Mouse (Mus musculus) stomach, embryonic 15.5 days (tissue): ENCODE measurements around the gene Gm49361. TPM values are rescaled to one million over a fixed set of nuclear protein-coding genes. Genes with fewer than 3 reads are reported as not detected.
A peak's percentile ranks its signal among the peaks of the same experiment; 100 is the strongest.

Experiments used
- ATAC-seq: fragments of 200-750 bp; cut with Nextera tagmentation; 2 replicates; pipeline ENCODE4 v1.8.0; 2017; ENCODE audit warnings: low read depth, moderate number of reproducible peaks, moderate TSS enrichment; ENCODE audit not compliant: insufficient read depth, low FRiP score
- H3K27ac ChIP-seq: fragments of 300-500 bp; sonication (generic); 2 replicates; pipeline ENCODE4 v1.5.1; 2015; ENCODE audit warnings: mild to moderate bottlenecking, inconsistent platforms
- H3K27me3 ChIP-seq: fragments of 300-500 bp; sonication (generic); replicated peaks from 2 replicates; pipeline ENCODE4 v1.6.1; 2015; ENCODE audit warnings: inconsistent platforms
- H3K36me3 ChIP-seq: fragments of 300-500 bp; sonication (generic); 2 replicates; pipeline ENCODE4 v1.6.1; 2015; ENCODE audit warnings: inconsistent platforms
- H3K4me1 ChIP-seq: fragments of 300-500 bp; sonication (generic); 2 replicates; pipeline ENCODE4 v1.6.1; 2015; ENCODE audit warnings: inconsistent platforms
- H3K4me2 ChIP-seq: fragments of 300-500 bp; sonication (generic); 2 replicates; pipeline ENCODE4 v1.6.1; 2015; ENCODE audit warnings: mild to moderate bottlenecking, inconsistent platforms
- H3K4me3 ChIP-seq: fragments of 300-500 bp; sonication (generic); replicated peaks from 2 replicates; pipeline ENCODE4 v1.5.1; 2015; ENCODE audit warnings: inconsistent platforms
- H3K9ac ChIP-seq: fragments of 300-500 bp; sonication (generic); 2 replicates; pipeline ENCODE4 v1.6.1; 2015; ENCODE audit warnings: inconsistent platforms
- H3K9me3 ChIP-seq: fragments of 300-500 bp; sonication (generic); 2 replicates; pipeline ENCODE4 v1.6.1; 2016; ENCODE audit warnings: inconsistent platforms
- WGBS: fragments of 180-500 bp; shearing (Covaris S2); methylation state at CpG from one replicate; pipeline ENCODE4 v1.1.7; 2015; 5-methylcytosine and 5-hydroxymethylcytosine counted together
- polyA plus RNA-seq: library from polyadenylated mRNA; unstranded; fragments of >200 nt; fragmentation: Nextera tagmentation; extraction: Ambion mirVana; gene quantifications from 2 replicates; pipeline ENCODE4 v1.2.1, GENCODE M21; 2015

Gm49361 gene
- polyA plus RNA-seq, 1 experiment from 2014 or later: not detected

DNA sequence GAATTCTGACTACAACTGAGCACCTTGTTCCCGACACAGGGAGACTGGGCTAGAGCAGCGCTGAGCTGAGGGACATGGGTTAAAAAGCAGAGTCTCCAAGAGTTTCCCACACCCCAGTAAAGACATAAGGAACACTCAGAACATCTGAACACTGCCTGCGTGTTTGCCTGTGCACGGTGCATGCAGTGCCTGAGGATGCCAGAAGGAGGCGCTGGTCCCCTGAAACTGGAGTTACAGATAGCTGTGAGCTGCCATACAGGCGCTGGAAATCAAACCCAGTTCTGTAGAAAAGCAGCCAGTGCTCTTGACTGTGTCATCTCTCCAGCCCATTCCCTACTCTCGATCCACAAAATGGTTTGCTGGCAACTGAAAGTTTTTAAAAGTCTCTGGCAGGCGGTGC, 19.7 kb downstream of the Gm49361 start:
- no peak overlapping the region for H3K4me3 ChIP-seq
- peaks cover 5% of the 10 kb centered on the region; the same call in 1 of the 2 replicates for H3K36me3 ChIP-seq
- ATAC-seq: no peak
- H3K9ac ChIP-seq: no peak overlapping the region
- no peak overlapping the region for H3K4me2 ChIP-seq
- H3K27me3 ChIP-seq: no peaks in the 10 kb centered on the region
- no peak overlapping the region for H3K27ac ChIP-seq
- H3K9me3 ChIP-seq: no peaks in the 10 kb centered on the region
- peaks cover 22% of the 10 kb centered on the region for H3K4me1 ChIP-seq
- 79% methylated on average over 8 of the region's 8 CpGs for WGBS

DNA sequence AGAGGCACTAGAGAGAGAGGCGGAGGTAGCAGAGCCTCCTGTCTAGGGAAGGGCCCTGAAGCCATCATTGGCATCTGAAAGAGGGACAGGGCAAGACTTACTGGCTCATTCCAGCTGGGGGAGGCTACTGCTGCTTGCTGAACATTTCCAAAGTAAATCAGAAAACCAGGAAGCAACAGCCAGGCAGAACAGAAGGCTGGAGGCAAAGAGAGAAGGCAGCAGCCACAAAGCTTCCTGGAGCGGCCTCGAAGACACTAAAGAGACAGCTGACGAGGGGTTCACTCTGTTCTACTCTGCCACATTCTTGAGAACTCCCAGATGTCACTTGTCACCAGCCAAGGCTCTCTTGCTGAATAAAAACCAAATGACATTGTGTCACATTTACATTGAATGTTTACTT, 21.4 kb downstream of the Gm49361 start:
- Histone ChIP-seq H3K27ac (no peak overlapping the region), H3K9ac (no peak overlapping the region), H3K9me3 (no peaks in the 10 kb centered on the region), H3K4me3 (no peak overlapping the region), H3K27me3 (no peaks in the 10 kb centered on the region), H3K4me2 (no peak overlapping the region), H3K4me1 (peaks cover 5% of the 10 kb centered on the region), H3K36me3 (0 out of 2 replicates have a peak, but pooled peaks cover 4% of the 10 kb centered on the region)
- ATAC-seq: no peak
- WGBS: 74% methylated on average over 4 of the region's 4 CpGs

DNA sequence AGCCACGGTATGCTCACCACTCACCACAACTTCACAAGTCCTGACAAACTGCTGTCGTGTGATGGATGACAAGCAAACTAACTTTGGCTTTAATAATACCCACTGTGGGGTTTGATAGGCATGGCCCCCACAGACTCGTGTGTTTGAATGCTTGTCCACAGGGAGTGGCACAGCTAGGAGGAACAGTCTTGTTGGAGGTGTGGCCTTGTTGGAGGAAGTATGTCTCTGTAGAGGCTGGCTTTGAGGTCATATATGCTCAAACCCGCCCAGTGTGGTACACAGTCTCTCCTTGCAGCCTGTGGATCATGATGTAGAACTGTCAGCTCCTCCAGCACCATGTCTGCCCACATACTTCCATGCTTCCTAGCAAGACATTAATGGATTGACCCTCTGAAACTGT, 27.7 kb downstream of the Gm49361 start:
- no peaks in the 10 kb centered on the region for H3K4me1 ChIP-seq
- WGBS: 73% methylated on average over 4 of the region's 4 CpGs
- no peak overlapping the region for H3K27ac ChIP-seq
- H3K36me3 ChIP-seq: no peaks in the 10 kb centered on the region
- H3K9me3 ChIP-seq: no peaks in the 10 kb centered on the region
- no peak overlapping the region for H3K4me2 ChIP-seq
- H3K27me3 ChIP-seq: no peaks in the 10 kb centered on the region
- ATAC-seq: no peak
- no peak overlapping the region for H3K9ac ChIP-seq
- H3K4me3 ChIP-seq: no peak overlapping the region

DNA sequence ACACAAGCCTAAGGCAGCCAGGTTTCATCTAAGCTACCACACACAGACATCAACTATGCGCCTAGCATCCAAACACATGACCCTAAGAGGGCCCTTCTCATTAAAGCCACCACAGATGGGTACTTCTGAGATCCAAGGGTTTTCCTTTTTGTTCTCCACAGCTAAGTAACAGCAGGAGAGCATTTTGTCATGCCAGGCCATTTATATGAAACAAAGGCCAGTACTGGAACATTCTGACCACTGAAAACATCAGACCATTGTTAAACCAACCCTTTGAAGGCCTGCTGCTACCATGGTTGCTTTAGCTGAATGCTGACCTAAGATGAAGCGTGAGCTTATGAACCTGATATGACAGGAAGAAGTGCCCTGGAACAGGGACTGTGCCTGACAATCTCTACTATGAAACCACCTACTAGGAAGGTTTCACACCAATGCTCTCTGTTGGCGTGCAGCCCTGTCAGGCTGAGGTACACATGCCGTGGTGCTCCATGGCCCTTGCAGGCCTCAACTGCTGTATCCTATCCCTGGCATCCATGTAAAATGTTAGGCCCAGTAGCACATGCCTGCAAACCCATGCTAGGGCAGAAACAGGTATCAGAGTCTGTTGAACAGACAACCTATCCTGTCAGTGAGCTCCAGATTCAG, 29.2 kb downstream of the Gm49361 start:
- no peak overlapping the region for H3K4me3 ChIP-seq
- H3K27me3 ChIP-seq: no peaks in the 10 kb centered on the region
- no peak overlapping the region for H3K4me2 ChIP-seq
- H3K36me3 ChIP-seq: no peaks in the 10 kb centered on the region
- H3K4me1 ChIP-seq: no peaks in the 10 kb centered on the region
- WGBS: 90% methylated on average over 4 of the region's 4 CpGs
- no peak overlapping the region for H3K9ac ChIP-seq
- ATAC-seq: no peak
- no peaks in the 10 kb centered on the region for H3K9me3 ChIP-seq
- no peak overlapping the region for H3K27ac ChIP-seq

DNA sequence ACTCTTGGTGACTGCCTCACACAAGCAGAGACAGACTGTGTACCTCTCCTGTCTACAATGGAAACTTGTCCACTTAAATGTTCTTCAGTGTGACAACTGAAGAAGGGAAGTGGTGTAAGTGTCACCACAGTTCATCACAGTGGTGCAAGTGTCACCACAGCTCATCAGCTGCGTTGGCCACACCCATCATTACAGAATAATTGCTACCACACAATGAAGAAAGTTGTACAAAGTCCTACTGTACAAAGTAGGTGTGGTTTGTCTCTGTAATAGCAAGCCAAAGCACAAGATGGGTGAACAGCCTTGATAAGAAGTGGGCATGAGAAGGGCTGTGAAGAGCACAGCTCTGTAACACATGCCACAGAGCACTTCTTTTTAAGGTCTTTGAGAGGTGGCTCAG, 33.0 kb downstream of the Gm49361 start:
- 84% methylated on average over 1 of the region's 1 CpGs for WGBS

DNA sequence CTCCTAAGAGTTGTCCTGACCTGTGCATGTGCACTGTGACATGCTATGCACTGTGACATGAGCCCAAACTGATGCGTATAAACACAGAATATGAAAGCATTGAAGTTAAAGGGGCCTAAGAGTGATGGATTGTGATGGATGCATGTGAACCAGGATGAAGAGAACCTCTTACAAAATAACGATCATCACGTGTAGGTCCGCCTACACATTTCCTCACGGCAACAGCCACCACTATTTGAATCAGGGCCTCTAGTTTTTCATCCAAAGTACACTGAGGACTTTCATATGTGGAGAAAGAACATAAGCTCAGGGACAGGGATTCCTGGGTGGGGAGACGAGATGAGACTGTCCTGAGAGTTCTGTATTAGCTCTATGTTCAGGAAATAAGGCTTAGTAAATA, 34.8 kb downstream of the Gm49361 start:
- no peaks in the 10 kb centered on the region for H3K9me3 ChIP-seq
- ATAC-seq: no peak
- H3K4me2 ChIP-seq: no peak overlapping the region
- H3K36me3 ChIP-seq: no peaks in the 10 kb centered on the region
- no peak overlapping the region for H3K27ac ChIP-seq
- WGBS: 74% methylated on average over 6 of the region's 6 CpGs
- no peaks in the 10 kb centered on the region for H3K27me3 ChIP-seq
- H3K4me3 ChIP-seq: no peak overlapping the region
- peaks cover 16% of the 10 kb centered on the region for H3K4me1 ChIP-seq
- no peak overlapping the region for H3K9ac ChIP-seq

More for the DNA sequence above, 33.0 kb downstream of the Gm49361 start:
- Histone ChIP-seq H3K27me3 (no peaks in the 10 kb centered on the region), H3K9me3 (no peaks in the 10 kb centered on the region), H3K36me3 (no peaks in the 10 kb centered on the region), H3K4me3 (no peak overlapping the region), H3K4me2 (no peak overlapping the region), H3K4me1 (peaks cover 9% of the 10 kb centered on the region; the same call in 1 of the 2 replicates), H3K27ac (no peak overlapping the region), H3K9ac (no peak overlapping the region)
- 0 out of 2 replicates have a peak, but pooled peaks have one; percentile 7 for ATAC-seq

DNA sequence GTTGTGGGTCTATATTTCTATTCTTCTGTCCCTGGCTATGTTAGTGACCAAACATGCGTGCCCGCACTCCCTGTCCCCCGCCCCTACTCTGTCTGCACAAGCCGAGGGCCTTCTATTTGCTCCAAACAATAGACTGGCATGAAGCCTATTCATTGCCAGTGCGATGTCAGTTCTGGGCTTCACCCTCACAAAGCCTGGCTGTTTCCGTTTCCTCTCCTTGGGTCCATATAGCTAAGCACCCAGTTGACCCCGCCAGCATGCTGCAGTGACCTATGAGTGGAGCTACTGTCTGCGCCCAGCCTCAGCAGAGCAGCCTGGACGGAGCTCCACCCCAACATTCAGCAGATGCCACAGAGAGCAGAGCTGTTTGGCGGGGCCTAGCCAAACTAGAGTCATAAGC, 36.7 kb downstream of the Gm49361 start:
- H3K27me3 ChIP-seq: no peaks in the 10 kb centered on the region
- H3K4me3 ChIP-seq: no peak overlapping the region
- peaks cover 16% of the 10 kb centered on the region for H3K4me1 ChIP-seq
- WGBS: 58% methylated on average over 10 of the region's 10 CpGs
- H3K4me2 ChIP-seq: no peak overlapping the region
- peak overlapping the region; percentile 36; the same call in 1 of the 2 replicates for H3K27ac ChIP-seq
- ATAC-seq: no peak
- no peak overlapping the region for H3K9ac ChIP-seq
- H3K9me3 ChIP-seq: no peaks in the 10 kb centered on the region
- H3K36me3 ChIP-seq: peaks cover 7% of the 10 kb centered on the region; the same call in 1 of the 2 replicates

DNA sequence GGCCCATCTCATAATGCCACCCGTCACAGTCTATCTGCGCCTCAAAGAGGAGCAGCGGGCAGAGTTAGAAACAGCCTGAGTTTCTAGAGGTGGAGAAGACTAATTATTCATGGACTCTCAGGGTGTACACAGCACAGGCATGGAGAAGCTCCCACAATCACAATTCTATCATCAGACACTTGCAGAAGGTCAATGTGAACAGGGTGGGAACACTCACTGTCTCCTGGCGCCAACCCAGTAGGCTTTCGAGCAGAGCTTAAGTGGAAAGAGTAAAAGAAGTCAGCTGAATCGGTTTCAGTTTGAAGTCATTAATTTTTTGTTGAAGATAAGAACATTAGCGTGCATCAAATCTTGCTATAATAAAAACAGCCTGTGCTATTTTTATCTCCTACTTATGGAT, 37.3 kb downstream of the Gm49361 start:
- Histone ChIP-seq H3K36me3 (peaks cover 7% of the 10 kb centered on the region; the same call in 1 of the 2 replicates), H3K27me3 (no peaks in the 10 kb centered on the region), H3K4me1 (peaks cover 16% of the 10 kb centered on the region), H3K4me3 (no peak overlapping the region), H3K27ac (peak overlapping the region; percentile 36; the same call in 1 of the 2 replicates), H3K9ac (no peak overlapping the region), H3K4me2 (no peak overlapping the region), H3K9me3 (no peaks in the 10 kb centered on the region)
- 66% methylated on average over 7 of the region's 7 CpGs for WGBS
- ATAC-seq: no peak

DNA sequence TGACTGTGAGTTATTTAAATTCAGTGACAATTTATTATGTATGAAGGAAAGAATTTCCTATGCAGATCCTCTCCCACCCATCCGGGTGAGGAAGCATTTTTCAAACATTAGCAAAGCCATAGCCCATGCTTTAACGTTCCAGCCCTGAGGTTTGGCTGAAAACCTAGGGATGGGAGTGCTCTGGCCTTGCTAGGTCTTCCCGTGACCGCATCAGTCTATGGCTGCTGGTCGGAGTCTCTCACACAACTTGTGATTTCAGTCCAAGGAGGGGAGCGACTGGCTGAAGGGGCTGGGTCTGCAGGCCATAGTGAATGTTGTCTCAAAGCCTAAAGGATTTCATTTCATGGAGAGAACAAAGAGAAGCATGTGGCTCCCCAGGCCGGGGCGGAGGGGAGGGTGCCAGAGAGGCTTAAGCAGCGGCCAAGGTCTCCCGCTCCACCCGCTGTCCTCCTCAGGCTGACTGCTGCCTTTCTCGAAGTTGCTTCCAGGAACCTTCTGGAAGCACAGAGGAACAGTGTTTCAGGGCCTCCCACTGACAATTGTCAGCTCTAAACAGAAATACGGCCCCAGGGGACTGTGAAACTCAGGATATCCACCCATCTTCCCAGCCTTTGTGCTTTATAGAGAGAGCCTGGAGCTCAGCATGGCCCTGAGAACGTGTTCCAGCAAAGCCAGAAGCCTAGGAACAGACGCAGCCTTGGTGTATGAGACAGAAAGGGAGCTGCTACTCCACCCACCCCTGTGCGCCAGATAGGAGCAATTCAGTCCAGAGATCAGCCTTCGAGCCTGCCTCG, 38.6 kb downstream of the Gm49361 start:
- no peak for ATAC-seq
- peak overlapping the region; percentile 55 for H3K27ac ChIP-seq
- WGBS: 50% methylated on average over 18 of the region's 18 CpGs
- no peak overlapping the region for H3K4me3 ChIP-seq
- H3K4me1 ChIP-seq: peaks cover 17% of the 10 kb centered on the region
- no peak overlapping the region for H3K4me2 ChIP-seq
- H3K36me3 ChIP-seq: peaks cover 7% of the 10 kb centered on the region; the same call in 1 of the 2 replicates
- H3K9me3 ChIP-seq: no peaks in the 10 kb centered on the region
- no peak overlapping the region for H3K9ac ChIP-seq
- H3K27me3 ChIP-seq: no peaks in the 10 kb centered on the region

DNA sequence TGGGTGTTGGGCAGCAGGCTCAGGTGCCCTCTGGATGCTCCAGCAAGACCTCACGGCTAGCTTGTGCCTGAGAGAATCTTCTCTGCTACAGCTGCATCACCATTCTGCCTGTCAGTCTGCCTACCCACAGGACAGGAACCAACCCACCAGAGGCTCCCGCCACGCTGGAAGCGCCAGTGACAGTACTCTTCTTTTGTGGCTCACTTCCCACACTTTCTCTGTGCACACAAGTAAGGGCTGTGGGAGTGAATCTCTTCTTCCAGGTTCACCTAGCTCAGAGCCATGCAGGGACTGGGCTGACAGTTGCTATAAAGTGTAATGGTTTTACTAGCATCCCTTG, 39.2 kb downstream of the Gm49361 start:
- 86% methylated on average over 4 of the region's 4 CpGs for WGBS
- ATAC-seq: no peak
- H3K27ac ChIP-seq: peak overlapping the region; percentile 55; the same call in 1 of the 2 replicates

DNA sequence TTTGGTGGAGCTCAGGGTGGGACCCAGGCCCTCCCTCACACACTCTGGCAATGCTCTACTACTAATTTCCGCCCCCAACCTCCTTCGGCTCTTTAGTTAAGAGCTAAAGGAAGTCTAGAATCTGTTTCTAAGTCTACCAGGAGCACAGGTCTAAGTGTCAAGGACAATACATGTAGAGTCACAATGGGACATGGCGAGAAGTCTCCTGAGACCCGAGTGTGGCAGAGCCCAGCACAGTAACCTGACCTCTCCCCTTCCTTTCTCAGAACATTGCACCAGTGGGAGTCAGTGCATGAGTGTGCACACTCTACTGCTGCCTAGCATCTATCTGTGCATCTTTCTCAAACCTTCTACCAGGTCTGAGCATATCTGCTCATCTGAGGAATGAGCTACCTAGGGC, 40.1 kb downstream of the Gm49361 start:
- no peak overlapping the region for H3K9ac ChIP-seq
- no peaks in the 10 kb centered on the region for H3K27me3 ChIP-seq
- H3K4me3 ChIP-seq: no peak overlapping the region
- no peak overlapping the region for H3K27ac ChIP-seq
- 85% methylated on average over 4 of the region's 4 CpGs for WGBS
- peaks cover 17% of the 10 kb centered on the region for H3K4me1 ChIP-seq
- no peak for ATAC-seq
- H3K36me3 ChIP-seq: peaks cover 7% of the 10 kb centered on the region; the same call in 1 of the 2 replicates
- no peak overlapping the region for H3K4me2 ChIP-seq
- no peaks in the 10 kb centered on the region for H3K9me3 ChIP-seq

More for the DNA sequence above, 39.2 kb downstream of the Gm49361 start:
- H3K36me3 ChIP-seq: peaks cover 7% of the 10 kb centered on the region; the same call in 1 of the 2 replicates
- H3K27me3 ChIP-seq: no peaks in the 10 kb centered on the region
- H3K4me1 ChIP-seq: peaks cover 20% of the 10 kb centered on the region
- no peak overlapping the region for H3K9ac ChIP-seq
- no peak overlapping the region for H3K4me2 ChIP-seq
- H3K9me3 ChIP-seq: no peaks in the 10 kb centered on the region
- no peak overlapping the region for H3K4me3 ChIP-seq

DNA sequence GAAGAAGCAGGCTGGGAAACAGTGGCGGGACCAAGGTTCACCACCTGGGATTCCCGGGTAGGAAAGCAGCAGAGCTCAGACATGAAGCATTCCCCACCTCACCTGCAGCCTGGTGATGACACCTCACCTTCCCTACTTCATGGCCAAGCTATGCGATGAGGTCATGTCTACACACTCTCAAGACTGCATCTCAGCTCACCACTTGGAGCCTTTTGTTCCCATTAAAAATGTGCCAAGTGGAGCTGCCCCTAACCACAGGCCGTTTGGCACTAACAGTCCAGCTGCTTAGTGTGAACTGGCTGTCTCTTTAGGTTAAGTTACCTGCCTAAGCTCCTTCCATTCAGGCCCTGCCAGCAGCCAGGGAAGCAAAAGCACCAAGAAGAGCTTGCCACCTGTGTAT, 40.8 kb downstream of the Gm49361 start:
- ATAC-seq: no peak
- Histone ChIP-seq H3K9ac (no peak overlapping the region), H3K27me3 (no peaks in the 10 kb centered on the region), H3K4me1 (peaks cover 17% of the 10 kb centered on the region), H3K9me3 (no peaks in the 10 kb centered on the region), H3K27ac (no peak overlapping the region), H3K4me3 (no peak overlapping the region), H3K4me2 (no peak overlapping the region), H3K36me3 (peaks cover 13% of the 10 kb centered on the region)
- whole genome bisulfite sequencing: 85% methylated on average over 4 of the region's 4 CpGs
